Mouse (Mus musculus): ENCODE data around the gene Ascc1.
A peak's percentile ranks its signal among the peaks of the same experiment; 100 is the strongest.
"Not testable (repeated sequence)": the region's sequence is repeated elsewhere in the genome, so short reads cannot be mapped to it uniquely, and the experiment has no call there.

Ascc1 gene

DNA sequence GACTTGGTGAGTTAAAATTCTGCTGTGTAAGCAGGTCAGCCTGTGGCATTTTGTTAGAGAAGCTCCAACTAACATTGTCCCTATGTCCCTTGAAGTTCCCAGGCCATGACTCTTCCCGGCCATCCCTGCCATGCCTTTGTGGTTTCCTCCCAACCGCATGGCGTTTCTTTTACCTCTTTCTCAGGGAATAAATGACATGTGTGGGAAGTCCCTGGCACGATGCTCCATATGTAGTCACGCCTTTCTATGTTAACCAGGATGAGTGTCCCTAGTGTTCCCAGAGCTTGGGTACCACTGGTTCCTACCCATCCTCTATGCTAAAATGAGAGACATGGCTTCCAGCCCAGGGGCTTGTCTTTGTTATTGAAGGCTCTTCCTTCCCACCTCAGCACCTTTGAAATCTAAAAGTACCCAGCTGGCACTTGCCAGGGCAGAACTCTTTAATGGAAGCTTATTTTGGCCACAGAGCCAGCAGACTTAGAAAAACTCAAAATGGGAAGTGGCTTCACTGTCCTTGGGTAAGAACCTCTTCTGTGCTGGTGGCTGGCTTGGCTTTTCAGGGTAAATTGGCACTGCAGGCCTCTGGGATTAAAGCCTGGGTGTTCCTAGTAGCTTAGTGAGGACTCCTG, 24.8 kb upstream of the Ascc1 start:
- DNase-seq (ENCODE audit: low spot score): no peak

DNA sequence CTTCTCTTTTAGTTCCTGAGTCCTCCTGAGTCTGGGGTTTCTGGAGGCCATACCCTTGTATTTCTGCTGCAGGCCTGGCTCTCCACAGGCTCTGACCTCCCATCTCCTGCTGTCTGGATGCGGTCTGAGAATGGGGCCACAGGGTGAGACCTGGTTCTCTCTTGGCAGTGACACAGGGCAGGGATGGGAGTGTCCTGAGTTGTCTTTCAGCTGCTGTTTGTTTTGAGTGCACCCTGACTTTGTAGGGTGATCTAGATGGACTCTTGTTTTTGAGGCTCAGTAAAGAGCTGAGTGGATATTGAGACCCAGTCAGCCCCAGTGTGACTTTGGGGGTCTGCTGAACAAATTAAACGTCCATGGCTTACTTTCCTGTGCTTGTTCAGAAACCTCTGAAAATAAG, 24.2 kb upstream of the Ascc1 start:
- DNase-seq (ENCODE audit: low spot score): no peak

DNA sequence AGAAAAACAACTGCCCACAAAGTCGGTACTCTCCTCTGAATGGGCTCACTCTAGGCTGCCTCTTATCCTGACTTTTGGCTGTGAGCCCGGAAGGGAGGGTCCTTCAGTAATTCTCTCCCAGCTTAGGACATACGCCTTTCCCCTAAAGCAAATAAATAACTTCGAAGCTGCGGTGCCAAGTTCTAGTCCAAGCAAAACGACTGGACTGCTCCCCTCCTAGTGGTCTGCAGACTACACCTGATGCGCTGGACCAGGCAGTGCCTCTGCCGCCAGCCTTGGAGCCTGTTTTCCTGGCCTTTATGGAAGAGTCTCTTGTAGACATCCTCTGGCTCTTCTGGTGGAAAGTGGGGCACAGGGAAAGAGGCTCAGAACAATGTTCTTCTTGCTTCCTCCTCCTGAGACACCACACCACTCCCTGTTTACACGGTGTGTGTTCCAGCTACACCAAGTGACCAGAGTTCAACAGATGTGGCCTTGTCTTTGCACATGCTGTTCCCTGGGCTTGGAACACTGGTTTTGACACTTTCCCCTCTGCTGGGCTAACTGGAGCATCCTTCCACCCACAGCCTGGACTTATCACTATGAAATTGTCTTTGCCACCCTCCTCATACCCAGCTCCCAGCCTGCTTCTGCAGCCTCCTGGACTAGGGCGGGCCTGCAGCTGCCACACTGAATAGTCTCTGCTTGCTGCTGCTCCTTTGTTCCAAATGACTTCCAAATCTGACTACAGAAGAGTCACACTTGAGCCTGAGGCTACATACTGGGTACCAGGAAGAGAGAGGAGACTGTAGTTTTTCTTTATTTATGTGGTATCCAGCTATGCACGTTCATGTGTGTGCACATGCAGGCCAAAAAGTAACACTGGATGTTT, 23.5 kb upstream of the Ascc1 start:
- DNase-seq (ENCODE audit: low spot score): peak; percentile 52

DNA sequence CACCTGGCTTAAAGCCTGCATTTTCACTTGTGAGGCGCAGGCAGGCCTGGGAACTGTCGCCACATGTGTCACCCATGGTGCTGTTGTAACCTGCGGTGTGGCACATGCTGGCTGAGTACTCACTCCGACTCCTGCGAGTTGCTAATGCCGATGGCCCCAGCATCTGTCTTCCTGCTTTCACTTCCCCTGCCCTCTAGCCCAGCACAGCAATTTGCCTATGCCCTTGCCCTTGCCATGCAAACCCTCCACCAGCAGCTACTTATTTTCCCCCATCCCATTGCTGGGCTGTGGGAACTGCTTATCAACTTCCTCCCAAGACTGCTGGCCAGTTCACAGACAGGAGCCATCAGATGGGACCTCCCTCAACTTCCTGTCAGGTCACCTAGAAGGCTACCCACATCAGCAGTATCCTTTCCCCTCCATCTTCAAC, 21.8 kb upstream of the Ascc1 start:
- peak; percentile 56 for DNase-seq (ENCODE audit: low spot score)

DNA sequence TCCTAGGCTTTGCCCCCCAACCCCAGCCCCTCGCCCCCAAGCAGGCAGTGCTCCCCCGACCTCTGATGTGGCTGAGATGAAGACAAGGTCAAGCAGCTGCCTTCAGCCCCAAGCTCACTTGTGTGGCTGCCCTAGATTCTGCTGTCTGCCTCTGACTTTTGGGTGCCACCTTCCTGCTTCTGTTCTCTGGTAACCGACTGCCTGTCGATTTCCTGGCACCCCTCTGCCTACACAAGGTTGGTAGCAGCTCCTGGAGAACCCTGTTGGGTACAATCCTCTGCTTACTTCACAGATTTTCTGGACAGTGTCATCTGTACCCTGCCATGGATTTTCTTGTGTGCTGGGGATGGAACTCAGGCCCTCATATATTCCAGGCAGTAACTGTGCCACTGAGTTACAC, 21.3 kb upstream of the Ascc1 start:
- DNase-seq (ENCODE audit: low spot score): no peak

DNA sequence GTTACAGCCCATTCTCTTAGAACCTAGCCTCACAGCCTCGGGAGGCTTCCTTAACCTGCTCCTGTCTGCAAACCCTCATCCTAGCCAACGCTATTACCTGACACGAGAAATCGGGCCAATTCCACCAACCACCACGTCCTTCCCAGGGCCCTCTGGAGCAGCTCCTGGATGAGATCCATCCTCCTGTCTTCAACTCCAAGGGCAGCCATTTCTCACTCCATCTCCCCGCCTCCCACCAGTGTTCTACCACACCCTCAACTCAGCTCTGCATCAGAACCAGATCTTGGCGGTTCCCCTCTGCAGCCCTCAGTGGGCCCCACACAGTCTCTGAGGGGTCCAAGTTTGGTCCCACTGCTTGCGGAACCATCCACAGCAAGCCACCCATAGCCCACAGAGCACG, 20.8 kb upstream of the Ascc1 start:
- no peak for DNase-seq (ENCODE audit: low spot score)

DNA sequence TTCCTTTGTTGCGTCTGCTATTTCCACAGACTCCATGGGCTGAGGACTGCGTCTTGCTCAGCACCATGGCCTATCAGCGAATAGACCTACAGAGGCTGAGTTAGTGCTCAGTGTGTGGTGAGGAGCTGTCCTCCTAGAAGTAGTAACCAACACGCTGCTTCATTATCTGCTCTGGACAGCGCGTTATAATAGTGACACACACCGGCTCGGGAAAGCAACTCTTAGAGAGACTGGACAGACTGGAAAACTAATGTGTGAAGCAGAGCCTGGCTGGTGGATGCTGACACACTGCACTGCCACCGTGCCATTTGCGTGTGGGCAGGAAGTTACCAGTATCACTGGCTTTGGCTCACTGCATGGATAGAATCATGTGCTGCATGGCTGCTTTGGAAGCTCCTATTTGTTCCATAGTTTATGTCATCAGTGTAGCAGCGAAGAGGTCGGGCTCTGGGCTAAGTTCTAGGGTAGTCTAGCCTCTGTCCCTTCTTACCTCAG, 20.2 kb upstream of the Ascc1 start:
- DNase-seq (ENCODE audit: low spot score): no peak

DNA sequence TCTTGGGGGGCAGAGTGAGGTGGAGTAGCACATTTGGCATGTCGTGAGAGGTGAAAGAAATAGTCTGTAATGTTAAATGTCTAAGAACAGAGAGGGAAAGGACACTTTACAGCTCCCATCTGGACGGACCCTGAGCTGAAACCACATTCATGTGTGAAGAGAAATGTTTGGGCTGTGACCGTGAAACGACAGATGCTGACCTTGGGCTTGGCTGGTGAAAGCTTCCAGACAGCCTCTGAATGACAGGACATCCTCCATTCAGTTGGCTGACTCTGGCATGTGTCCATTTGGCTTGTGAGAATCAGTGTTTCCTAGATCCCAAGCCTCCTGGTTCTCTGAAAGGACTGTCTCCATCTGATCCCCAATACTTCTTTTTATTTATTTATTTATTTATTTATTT, 14.6 kb upstream of the Ascc1 start:
- no peak for DNase-seq (ENCODE audit: low spot score)

DNA sequence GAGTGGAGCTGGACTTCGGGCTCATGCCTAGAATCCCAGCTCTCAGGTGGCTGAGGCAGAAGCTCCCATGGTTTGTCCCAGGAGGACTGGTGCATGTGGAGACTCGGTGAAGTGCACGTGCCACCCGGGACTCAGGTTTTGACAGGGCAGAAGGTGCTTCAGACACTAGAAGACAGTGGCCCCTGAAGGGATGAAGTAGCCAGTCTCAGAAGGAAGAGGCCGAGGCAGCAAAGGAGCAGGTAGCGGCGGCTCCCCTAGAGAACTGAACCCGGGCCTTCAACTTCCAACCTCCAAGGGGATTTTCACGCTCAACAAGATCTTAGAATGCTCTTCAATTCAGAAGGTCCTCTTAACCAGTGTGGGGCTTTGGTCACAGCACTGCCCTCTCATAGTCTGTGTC, 12.2 kb upstream of the Ascc1 start:
- DNase-seq (ENCODE audit: low spot score): no peak

DNA sequence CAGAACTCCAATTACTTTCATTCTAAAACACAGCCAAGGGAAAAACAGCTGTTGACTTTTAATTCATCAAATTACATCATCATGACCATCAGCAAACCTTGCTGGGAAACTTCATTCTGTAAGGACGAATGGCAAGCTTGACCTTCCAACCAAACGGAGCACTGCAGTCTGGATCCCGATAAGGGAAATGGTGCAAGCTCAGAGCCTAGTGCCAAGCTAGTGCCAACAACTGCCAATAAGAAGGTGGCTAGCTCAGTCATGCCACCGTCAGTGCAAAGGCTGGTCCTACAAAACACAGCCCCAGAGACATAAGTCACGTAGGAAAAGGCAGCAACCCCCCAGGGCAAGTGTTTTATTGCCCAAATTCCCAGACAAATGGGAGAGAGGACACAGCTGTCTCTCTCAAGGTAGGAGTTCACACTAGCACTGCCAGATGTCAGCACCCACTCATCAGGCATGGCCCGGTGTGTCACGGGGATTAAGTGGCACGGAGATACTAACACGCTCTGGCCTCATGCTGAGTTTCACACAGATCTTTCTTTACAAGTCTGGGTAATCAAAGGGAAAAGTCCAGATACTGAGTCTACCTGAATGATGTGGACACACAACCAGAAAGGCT, 11.2 kb upstream of the Ascc1 start:
- DNase-seq (ENCODE audit: low spot score): no peak

DNA sequence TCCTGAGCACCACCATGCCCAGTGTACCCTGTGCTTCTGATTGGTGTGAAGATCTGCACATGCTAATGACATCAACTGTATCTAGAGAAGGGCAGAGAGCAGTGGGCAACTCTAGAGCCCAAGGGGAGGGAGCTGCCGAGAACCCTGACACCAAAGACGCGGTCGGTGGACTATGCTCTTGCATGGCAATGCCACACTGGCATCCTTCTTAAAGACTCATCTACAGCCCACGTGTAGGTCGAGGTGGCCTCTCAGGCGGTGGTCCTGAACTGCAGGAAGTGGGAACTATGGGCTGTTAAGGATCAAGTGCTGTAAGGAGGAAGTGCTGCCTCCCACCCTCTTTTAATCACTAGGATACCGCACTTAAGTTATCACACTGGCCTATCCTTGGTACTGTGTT, 10.6 kb upstream of the Ascc1 start:
- no peak for DNase-seq (ENCODE audit: low spot score)

DNA sequence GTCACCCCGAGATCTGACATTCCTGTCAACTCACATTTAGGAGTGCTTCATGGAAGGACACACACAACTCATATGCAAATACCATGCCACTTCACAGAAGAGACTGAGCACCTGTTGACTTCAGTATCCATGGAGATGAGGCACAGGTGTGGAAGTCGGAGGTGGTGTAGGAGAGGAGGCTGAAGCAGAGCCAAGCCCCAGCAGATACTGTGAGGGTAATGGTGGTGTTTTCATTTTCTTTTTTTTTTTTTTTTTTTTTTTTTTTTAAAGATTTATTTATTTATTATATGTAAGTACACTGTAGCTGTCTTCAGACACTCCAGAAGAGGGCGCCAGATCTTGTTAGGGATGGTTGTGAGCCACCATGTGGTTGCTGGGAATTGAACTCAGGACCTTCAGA, 8.8 kb upstream of the Ascc1 start:
- DNase-seq (ENCODE audit: low spot score): not testable (repeated sequence)

DNA sequence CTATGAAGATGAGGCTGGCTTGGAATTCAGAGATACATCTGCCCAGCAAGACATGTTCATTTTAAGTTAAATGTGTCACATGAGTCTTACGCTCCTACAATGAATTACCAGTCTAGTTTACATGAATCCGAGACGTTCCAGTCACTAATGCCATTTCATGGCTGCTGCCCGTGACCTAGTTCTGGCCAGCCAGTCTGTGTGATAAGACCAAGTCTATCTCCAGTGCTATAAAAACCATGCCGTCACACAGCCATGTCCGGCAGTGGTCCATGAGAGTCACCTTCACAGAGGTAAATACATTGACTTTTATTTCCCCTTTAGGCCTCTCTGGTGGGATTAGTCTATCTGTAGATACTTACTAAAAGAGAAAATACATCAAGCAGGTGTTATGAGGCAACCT, 6.7 kb upstream of the Ascc1 start:
- DNase-seq (ENCODE audit: low spot score): no peak

DNA sequence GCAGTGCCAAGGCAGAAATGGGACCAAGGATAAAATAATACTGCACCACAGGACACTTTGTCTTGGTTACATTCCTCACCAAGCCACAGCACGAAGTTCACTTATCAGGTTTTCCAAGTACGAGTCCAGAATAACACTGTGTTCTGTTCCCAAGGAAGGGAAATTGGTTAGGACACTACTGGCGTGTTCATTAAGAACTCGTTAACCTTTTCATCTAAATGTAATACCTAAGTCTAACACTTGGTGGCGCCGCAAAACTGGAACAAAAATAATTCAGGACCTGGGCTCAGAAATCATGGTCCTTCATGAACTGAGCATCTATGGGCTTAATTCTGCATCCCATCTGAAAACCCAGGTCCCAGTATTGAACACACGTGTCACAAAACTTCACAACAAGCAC, 5.0 kb upstream of the Ascc1 start:
- peak; percentile 74 for DNase-seq (ENCODE audit: low spot score)

DNA sequence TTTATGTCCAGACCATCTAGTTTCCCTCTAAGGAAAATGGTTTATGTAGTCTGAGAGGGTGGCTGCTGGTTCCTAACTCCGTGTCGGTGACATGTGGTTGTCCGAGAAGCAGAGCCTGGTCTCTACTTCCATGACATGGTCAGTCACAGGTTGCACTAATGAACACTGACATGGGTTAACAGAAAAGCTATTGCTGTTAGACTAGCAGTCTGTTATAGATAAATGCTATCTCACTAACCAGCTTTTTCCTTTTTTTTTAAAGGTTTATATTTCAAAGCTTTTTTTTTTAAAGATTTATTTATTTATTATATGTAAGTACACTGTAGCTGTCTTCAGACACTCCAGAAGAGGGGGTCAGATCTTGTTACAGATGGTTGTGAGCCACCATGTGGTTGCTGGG, 3.5 kb upstream of the Ascc1 start:
- DNase-seq (ENCODE audit: low spot score): no peak

DNA sequence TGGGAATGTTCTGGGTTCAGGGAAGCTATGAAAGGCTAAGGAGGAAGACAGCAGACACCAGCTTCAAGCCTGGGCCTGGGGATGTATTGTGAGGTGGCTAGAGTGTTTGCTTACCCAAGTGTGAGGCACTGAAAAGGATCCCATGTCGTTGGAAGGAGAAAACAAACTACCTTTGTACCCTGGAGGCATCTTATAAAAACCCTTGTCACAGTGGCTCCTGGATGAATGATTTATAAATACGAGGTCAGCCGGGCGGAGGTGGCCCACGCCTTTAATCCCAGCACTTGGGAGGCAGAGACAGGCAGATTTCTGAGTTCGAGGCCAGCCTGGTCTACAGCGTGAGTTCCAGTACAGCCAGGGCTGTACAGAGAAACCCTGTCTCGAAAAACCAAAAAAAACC, 942 bp upstream of the Ascc1 start:
- DNase-seq (ENCODE audit: low spot score): not testable (repeated sequence)

DNA sequence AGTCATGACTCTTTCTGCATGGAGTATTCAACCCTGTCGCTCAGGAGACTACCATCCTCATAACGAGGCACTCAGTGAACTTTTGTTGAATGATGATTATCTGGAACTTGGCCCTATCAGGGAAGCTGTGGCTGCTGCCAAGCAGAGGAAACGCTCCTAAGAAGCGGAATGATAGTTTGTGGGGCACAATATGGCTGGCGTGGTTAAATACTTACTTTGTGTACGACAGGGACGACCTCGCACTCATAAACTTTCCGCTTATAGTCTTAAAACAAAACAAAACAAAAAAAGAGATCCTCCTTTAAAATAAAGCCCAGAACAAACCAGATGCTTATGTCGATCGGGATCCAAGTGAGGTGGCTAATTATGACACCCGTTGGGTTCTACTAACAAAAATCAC, 402 bp upstream of the Ascc1 start:
- no peak for DNase-seq (ENCODE audit: low spot score)

DNA sequence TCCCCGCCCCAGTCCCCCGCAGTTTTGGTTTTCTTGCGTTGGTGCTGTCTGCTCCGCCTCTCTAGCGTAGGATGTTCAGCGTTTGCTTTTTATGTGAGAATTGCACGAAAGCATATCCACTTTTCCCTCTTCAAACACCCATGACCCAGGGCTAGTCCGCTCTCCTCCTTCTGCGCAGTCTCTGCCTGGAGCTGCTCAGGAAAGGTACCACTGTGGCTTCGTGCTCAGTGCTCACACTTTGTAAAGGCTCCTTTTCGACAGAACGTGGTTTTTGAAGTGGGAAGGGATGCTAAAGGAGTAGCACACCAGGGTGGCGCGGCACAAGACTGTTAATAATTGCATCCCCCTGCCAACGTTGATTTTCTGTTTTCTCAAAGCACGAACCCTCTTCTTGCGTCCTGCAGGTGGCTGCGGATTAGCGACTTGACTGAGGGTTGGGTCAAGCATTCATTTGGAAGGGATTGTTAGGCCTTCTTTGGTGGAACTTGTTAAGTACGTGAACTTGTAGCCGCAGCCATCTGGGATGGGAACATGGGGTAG, 678 bp downstream of the Ascc1 start:
- no peak for DNase-seq (ENCODE audit: low spot score)

DNA sequence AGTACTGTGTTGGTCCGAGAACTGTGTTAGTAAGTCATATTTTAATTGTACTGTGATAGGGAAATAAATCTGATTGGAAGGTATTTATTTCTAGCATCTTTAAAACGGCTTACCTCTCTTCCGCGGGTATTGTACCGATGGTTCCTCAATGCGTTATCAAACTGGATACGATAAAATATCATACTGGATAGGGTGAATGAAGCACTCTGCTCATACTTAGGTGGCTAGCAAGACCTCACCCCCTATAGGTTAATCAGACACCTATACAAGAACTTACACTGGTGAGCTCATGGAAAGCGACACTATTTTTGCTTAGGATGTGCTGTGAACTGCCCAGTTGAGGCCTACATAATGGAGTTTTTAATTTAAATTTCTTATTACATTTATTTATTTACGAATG, 1.2 kb downstream of the Ascc1 start:
- no peak for DNase-seq (ENCODE audit: low spot score)

DNA sequence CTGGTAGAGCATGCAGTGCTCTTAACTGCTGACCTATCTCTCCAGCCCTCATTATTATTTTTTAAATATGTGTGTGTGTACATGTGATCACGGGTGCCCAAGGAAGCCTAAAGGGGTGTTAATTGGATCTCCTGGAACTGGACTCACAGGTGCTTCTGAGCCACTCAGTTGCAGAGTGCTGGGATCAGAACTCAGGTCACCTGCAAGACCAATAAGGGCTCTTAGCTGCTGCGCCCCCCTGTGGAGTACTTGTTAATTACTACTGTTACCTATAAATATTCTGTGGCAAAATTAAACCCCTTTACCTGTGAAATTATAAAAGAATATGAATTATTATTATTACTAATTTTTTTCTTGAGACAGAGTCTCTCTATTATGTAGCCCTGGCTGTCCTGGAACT, 2.7 kb downstream of the Ascc1 start:
- peak; percentile 46 for DNase-seq (ENCODE audit: low spot score)

DNA sequence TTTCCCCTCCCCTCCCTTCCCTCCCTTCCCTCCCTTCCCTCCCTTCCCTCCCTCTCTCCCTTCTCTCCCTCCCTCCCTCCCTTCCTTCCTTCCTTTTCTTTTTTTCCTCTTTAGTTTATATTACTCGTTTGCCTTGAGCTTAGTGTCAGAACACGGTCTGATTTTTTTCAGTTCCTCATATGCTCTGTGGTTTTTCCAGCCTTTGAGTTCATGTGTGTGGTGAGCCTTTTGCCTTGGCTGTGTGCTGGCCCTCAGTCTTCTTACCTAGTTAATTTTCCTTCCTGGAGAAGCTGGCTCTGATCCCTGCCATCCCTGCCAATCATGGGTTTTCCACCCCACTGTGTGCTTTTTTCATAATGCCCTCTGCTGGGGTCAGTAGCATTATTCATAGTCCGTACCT, 6.5 kb downstream of the Ascc1 start:
- no peak for DNase-seq (ENCODE audit: low spot score)

DNA sequence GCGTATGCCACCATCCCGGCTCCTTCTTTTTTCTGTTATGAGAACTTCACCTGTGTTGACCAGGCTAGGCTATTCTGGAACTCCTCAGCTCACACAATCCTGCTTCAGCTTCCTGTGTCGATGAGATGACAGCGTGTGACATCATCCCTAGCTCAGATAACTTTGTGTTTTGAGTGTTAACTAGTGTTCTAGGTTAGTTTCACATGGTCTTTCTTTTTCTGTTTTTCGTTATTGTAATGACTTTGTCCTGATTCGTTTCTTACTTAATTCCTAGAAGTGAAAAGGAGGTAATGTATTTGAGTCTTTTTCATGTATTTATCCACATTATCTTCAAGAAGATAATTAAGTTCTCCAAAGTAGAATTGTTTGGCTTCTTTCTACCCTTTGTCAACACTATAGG, 13.6 kb downstream of the Ascc1 start:
- no peak for DNase-seq (ENCODE audit: low spot score)

DNA sequence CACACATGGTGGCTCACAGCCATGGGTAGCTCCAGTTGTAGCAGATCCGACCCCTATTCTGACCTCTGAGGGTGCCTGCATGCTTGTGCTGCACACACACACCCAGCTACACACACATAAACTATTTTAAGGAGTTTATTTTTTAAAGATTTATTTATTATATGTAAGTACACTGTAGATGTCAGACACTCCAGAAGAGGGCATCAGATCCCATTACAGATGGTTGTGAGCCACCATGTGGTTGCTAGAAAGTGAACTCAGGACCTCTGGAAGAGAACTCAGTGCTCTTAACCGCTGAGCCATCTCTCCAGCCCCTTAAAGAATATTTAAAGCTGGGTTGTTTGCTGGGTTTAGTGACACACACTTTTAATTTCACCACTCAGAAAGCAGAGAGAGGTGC, 16.7 kb downstream of the Ascc1 start:
- no peak for DNase-seq (ENCODE audit: low spot score)
